Mouse (Mus musculus): ENCODE measurements at regions not wholly inside any gene's neighbourhood (a gene's known extent, or its start where the extent isn't known, plus 50 kb on each side); places are given as distances from the start of the nearest gene placed in this dataset.

GRCm38 (mm10) chr1:194231206-194231605, 386.8 kb upstream of the Plxna2 start:
- no peak overlapping the region for H3K27ac ChIP-seq (ENCODE audit: insufficient read depth, low read length)
- H3K4me1 ChIP-seq (ENCODE audit: control insufficient read depth, insufficient read depth, low read length), result no peaks in the 10 kb centered on the region; the same call in 1 of the 2 replicates
- no peak overlapping the region for H3K4me3 ChIP-seq (ENCODE audit: insufficient read depth, low read length)
- TF ChIP-seq POLR2A (IDR thresholded peaks at IDR 0.05; ENCODE audit: extremely low read depth, insufficient read depth, low read length) (no peak), CTCF (IDR thresholded peaks at IDR 0.05; ENCODE audit: extremely low read depth, insufficient read depth, low read length) (no peak)

GRCm38 (mm10) chr1:194226550-194227160, 391.4 kb upstream of the Plxna2 start:
- no peak overlapping the region for H3K4me3 ChIP-seq (ENCODE audit: insufficient read depth, low read length)
- 0 out of 2 replicates have a peak overlapping the region, but pooled peaks have one; percentile 29 for H3K27ac ChIP-seq (ENCODE audit: insufficient read depth, low read length)
- no peak for TF ChIP-seq CTCF (IDR thresholded peaks at IDR 0.05; ENCODE audit: extremely low read depth, insufficient read depth, low read length)
- TF ChIP-seq POLR2A (IDR thresholded peaks at IDR 0.05; ENCODE audit: extremely low read depth, insufficient read depth, low read length), result no peak
- no peaks in the 10 kb centered on the region for H3K4me1 ChIP-seq (ENCODE audit: control insufficient read depth, insufficient read depth, low read length)

GRCm38 (mm10) chr1:194225786-194226185, 392.2 kb upstream of the Plxna2 start:
- no peak overlapping the region for H3K27ac ChIP-seq (ENCODE audit: insufficient read depth, low read length)
- no peak overlapping the region for H3K4me3 ChIP-seq (ENCODE audit: insufficient read depth, low read length)
- TF ChIP-seq CTCF (IDR thresholded peaks at IDR 0.05; ENCODE audit: extremely low read depth, insufficient read depth, low read length), result no peak
- TF ChIP-seq POLR2A (IDR thresholded peaks at IDR 0.05; ENCODE audit: extremely low read depth, insufficient read depth, low read length), result no peak
- no peaks in the 10 kb centered on the region for H3K4me1 ChIP-seq (ENCODE audit: control insufficient read depth, insufficient read depth, low read length)

GRCm38 (mm10) chr1:194224046-194224445, 394.0 kb upstream of the Plxna2 start:
- TF ChIP-seq CTCF (IDR thresholded peaks at IDR 0.05; ENCODE audit: extremely low read depth, insufficient read depth, low read length) (no peak), POLR2A (IDR thresholded peaks at IDR 0.05; ENCODE audit: extremely low read depth, insufficient read depth, low read length) (no peak)

GRCm38 (mm10) chr1:194223610-194224009, 394.4 kb upstream of the Plxna2 start:
- TF ChIP-seq POLR2A (IDR thresholded peaks at IDR 0.05; ENCODE audit: extremely low read depth, insufficient read depth, low read length) (no peak), CTCF (IDR thresholded peaks at IDR 0.05; ENCODE audit: extremely low read depth, insufficient read depth, low read length) (no peak)
- Histone ChIP-seq H3K4me3 (ENCODE audit: insufficient read depth, low read length) (no peak overlapping the region), H3K4me1 (ENCODE audit: control insufficient read depth, insufficient read depth, low read length) (no peaks in the 10 kb centered on the region), H3K27ac (ENCODE audit: insufficient read depth, low read length) (no peak overlapping the region)

More at GRCm38 (mm10) chr1:194224046-194224445, 394.0 kb upstream of the Plxna2 start:
- no peak overlapping the region for H3K4me3 ChIP-seq (ENCODE audit: insufficient read depth, low read length)
- H3K27ac ChIP-seq (ENCODE audit: insufficient read depth, low read length), result no peak overlapping the region
- no peaks in the 10 kb centered on the region for H3K4me1 ChIP-seq (ENCODE audit: control insufficient read depth, insufficient read depth, low read length)

- Histone ChIP-seq H3K27ac (ENCODE audit: insufficient read depth, low read length) (no peak overlapping the region), H3K4me1 (ENCODE audit: control insufficient read depth, insufficient read depth, low read length) (no peaks in the 10 kb centered on the region)
- peak; percentile 66 for TF ChIP-seq CTCF (IDR thresholded peaks at IDR 0.05; ENCODE audit: extremely low read depth, insufficient read depth, low read length)
- TF ChIP-seq POLR2A (IDR thresholded peaks at IDR 0.05; ENCODE audit: extremely low read depth, insufficient read depth, low read length), result no peak
These were observed 395.0 kb upstream of the Plxna2 start for GRCm38 (mm10) chr1:194223015-194223414.

GRCm38 (mm10) chr1:194208034-194209000, 409.7 kb upstream of the Plxna2 start:
- TF ChIP-seq POLR2A (IDR thresholded peaks at IDR 0.05; ENCODE audit: extremely low read depth, insufficient read depth, low read length) (no peak), CTCF (IDR thresholded peaks at IDR 0.05; ENCODE audit: extremely low read depth, insufficient read depth, low read length) (no peak)
- H3K27ac ChIP-seq (ENCODE audit: insufficient read depth, low read length), result no peak overlapping the region
- H3K4me3 ChIP-seq (ENCODE audit: insufficient read depth, low read length), result no peak overlapping the region
- H3K4me1 ChIP-seq (ENCODE audit: control insufficient read depth, insufficient read depth, low read length), result no peaks in the 10 kb centered on the region

More at GRCm38 (mm10) chr1:194223015-194223414, 395.0 kb upstream of the Plxna2 start:
- no peak overlapping the region for H3K4me3 ChIP-seq (ENCODE audit: insufficient read depth, low read length)

- no peak overlapping the region for H3K27ac ChIP-seq (ENCODE audit: insufficient read depth, low read length)
- no peaks in the 10 kb centered on the region for H3K4me1 ChIP-seq (ENCODE audit: control insufficient read depth, insufficient read depth, low read length)
- no peak overlapping the region for H3K4me3 ChIP-seq (ENCODE audit: insufficient read depth, low read length)
- TF ChIP-seq POLR2A (IDR thresholded peaks at IDR 0.05; ENCODE audit: extremely low read depth, insufficient read depth, low read length), result no peak
- TF ChIP-seq CTCF (IDR thresholded peaks at IDR 0.05; ENCODE audit: extremely low read depth, insufficient read depth, low read length), result no peak
These were observed 420.5 kb upstream of the Plxna2 start for GRCm38 (mm10) chr1:194197516-194197915.

- no peak for TF ChIP-seq POLR2A (IDR thresholded peaks at IDR 0.05; ENCODE audit: extremely low read depth, insufficient read depth, low read length)
- no peak for TF ChIP-seq CTCF (IDR thresholded peaks at IDR 0.05; ENCODE audit: extremely low read depth, insufficient read depth, low read length)
- no peak overlapping the region for H3K27ac ChIP-seq (ENCODE audit: insufficient read depth, low read length)
- no peak overlapping the region for H3K4me3 ChIP-seq (ENCODE audit: insufficient read depth, low read length)
- no peaks in the 10 kb centered on the region for H3K4me1 ChIP-seq (ENCODE audit: control insufficient read depth, insufficient read depth, low read length)
These were observed 435.7 kb upstream of the Plxna2 start for GRCm38 (mm10) chr1:194182293-194182692.

Data from cortical plate, adult 2 months (tissue).